Mouse (Mus musculus): ENCODE data around the gene Gm17428.

Gene Gm17428

GRCm38 (mm10) chr14:54938431-54939219, 38.1 kb upstream of the Gm17428 start:
- H3K36me3 ChIP-seq (ENCODE audit: insufficient read depth, low read length) = no peaks in the 10 kb centered on the region
- TF ChIP-seq CTCF (conservative IDR thresholded peaks at IDR 0.05; ENCODE audit: low read length) (no peak), NANOG (IDR thresholded peaks at IDR 0.05; ENCODE audit: borderline replicate concordance, low read length) (no peak), POU5F1 (IDR thresholded peaks at IDR 0.05; ENCODE audit: borderline replicate concordance, low read length) (no peak)

GRCm38 (mm10) chr14:54939434-54940175, 37.1 kb upstream of the Gm17428 start:
- TF ChIP-seq CTCF (conservative IDR thresholded peaks at IDR 0.05; ENCODE audit: low read length) (peak; percentile 92), POU5F1 (IDR thresholded peaks at IDR 0.05; ENCODE audit: borderline replicate concordance, low read length) (no peak)
- H3K27me3 ChIP-seq (ENCODE audit: insufficient read depth, low read length) = peaks cover 47% of the 10 kb centered on the region
- no peaks in the 10 kb centered on the region for H3K9me3 ChIP-seq (ENCODE audit: low read length)
- peaks cover 21% of the 10 kb centered on the region for H3K4me1 ChIP-seq (replicated peaks; ENCODE audit: low read depth, low read length)
- H3K4me3 ChIP-seq (replicated peaks; ENCODE audit: low read length) = no peak overlapping the region
- no peaks in the 10 kb centered on the region for H3K36me3 ChIP-seq (ENCODE audit: insufficient read depth, low read length)

More at GRCm38 (mm10) chr14:54938431-54939219, 38.1 kb upstream of the Gm17428 start:
- peaks cover 22% of the 10 kb centered on the region for H3K4me1 ChIP-seq (replicated peaks; ENCODE audit: low read depth, low read length)
- no peaks in the 10 kb centered on the region for H3K9me3 ChIP-seq (ENCODE audit: low read length)
- peaks cover 52% of the 10 kb centered on the region for H3K27me3 ChIP-seq (ENCODE audit: insufficient read depth, low read length)
- H3K4me3 ChIP-seq (replicated peaks; ENCODE audit: low read length) = no peak overlapping the region

- Histone ChIP-seq H3K36me3 (ENCODE audit: insufficient read depth, low read length) (no peaks in the 10 kb centered on the region), H3K4me1 (replicated peaks; ENCODE audit: low read depth, low read length) (peaks cover 16% of the 10 kb centered on the region), H3K27me3 (ENCODE audit: insufficient read depth, low read length) (peaks cover 46% of the 10 kb centered on the region), H3K9me3 (ENCODE audit: low read length) (no peaks in the 10 kb centered on the region), H3K4me3 (replicated peaks; ENCODE audit: low read length) (no peak overlapping the region)
- TF ChIP-seq NANOG (IDR thresholded peaks at IDR 0.05; ENCODE audit: borderline replicate concordance, low read length) (no peak), POU5F1 (IDR thresholded peaks at IDR 0.05; ENCODE audit: borderline replicate concordance, low read length) (no peak), CTCF (conservative IDR thresholded peaks at IDR 0.05; ENCODE audit: low read length) (no peak)
Observed at GRCm38 (mm10) chr14:54940176-54940530, 36.6 kb upstream of the Gm17428 start.

- Histone ChIP-seq H3K27me3 (ENCODE audit: insufficient read depth, low read length) (peaks cover 45% of the 10 kb centered on the region), H3K9me3 (ENCODE audit: low read length) (no peaks in the 10 kb centered on the region), H3K4me3 (replicated peaks; ENCODE audit: low read length) (no peak overlapping the region), H3K36me3 (ENCODE audit: insufficient read depth, low read length) (no peaks in the 10 kb centered on the region), H3K4me1 (replicated peaks; ENCODE audit: low read depth, low read length) (peaks cover 16% of the 10 kb centered on the region)
- TF ChIP-seq CTCF (conservative IDR thresholded peaks at IDR 0.05; ENCODE audit: low read length) (no peak), POU5F1 (IDR thresholded peaks at IDR 0.05; ENCODE audit: borderline replicate concordance, low read length) (no peak), NANOG (IDR thresholded peaks at IDR 0.05; ENCODE audit: borderline replicate concordance, low read length) (no peak)
Observed at GRCm38 (mm10) chr14:54941024-54941978, 35.4 kb upstream of the Gm17428 start.

- Histone ChIP-seq H3K27me3 (ENCODE audit: insufficient read depth, low read length) (peaks cover 47% of the 10 kb centered on the region), H3K4me1 (replicated peaks; ENCODE audit: low read depth, low read length) (peaks cover 16% of the 10 kb centered on the region), H3K9me3 (ENCODE audit: low read length) (no peaks in the 10 kb centered on the region), H3K36me3 (ENCODE audit: insufficient read depth, low read length) (no peaks in the 10 kb centered on the region), H3K4me3 (replicated peaks; ENCODE audit: low read length) (no peak overlapping the region)
- no peak for TF ChIP-seq NANOG (IDR thresholded peaks at IDR 0.05; ENCODE audit: borderline replicate concordance, low read length)
- TF ChIP-seq POU5F1 (IDR thresholded peaks at IDR 0.05; ENCODE audit: borderline replicate concordance, low read length) = no peak
- no peak for TF ChIP-seq CTCF (conservative IDR thresholded peaks at IDR 0.05; ENCODE audit: low read length)
Observed at GRCm38 (mm10) chr14:54942479-54942878, 34.3 kb upstream of the Gm17428 start.

GRCm38 (mm10) chr14:54943971-54944370, 32.8 kb upstream of the Gm17428 start:
- Histone ChIP-seq H3K4me1 (replicated peaks; ENCODE audit: low read depth, low read length) (peaks cover 15% of the 10 kb centered on the region), H3K4me3 (replicated peaks; ENCODE audit: low read length) (no peak overlapping the region), H3K36me3 (ENCODE audit: insufficient read depth, low read length) (no peaks in the 10 kb centered on the region), H3K27me3 (ENCODE audit: insufficient read depth, low read length) (peaks cover 53% of the 10 kb centered on the region), H3K9me3 (ENCODE audit: low read length) (peaks cover 2% of the 10 kb centered on the region; the same call in 1 of the 2 replicates)
- TF ChIP-seq NANOG (IDR thresholded peaks at IDR 0.05; ENCODE audit: borderline replicate concordance, low read length) (no peak), POU5F1 (IDR thresholded peaks at IDR 0.05; ENCODE audit: borderline replicate concordance, low read length) (no peak), CTCF (conservative IDR thresholded peaks at IDR 0.05; ENCODE audit: low read length) (no peak)

- Histone ChIP-seq H3K4me3 (replicated peaks; ENCODE audit: low read length) (no peak overlapping the region), H3K27me3 (ENCODE audit: insufficient read depth, low read length) (peaks cover 62% of the 10 kb centered on the region), H3K4me1 (replicated peaks; ENCODE audit: low read depth, low read length) (peaks cover 11% of the 10 kb centered on the region), H3K9me3 (ENCODE audit: low read length) (peaks cover 12% of the 10 kb centered on the region), H3K36me3 (ENCODE audit: insufficient read depth, low read length) (no peaks in the 10 kb centered on the region)
- TF ChIP-seq CTCF (conservative IDR thresholded peaks at IDR 0.05; ENCODE audit: low read length) (no peak), POU5F1 (IDR thresholded peaks at IDR 0.05; ENCODE audit: borderline replicate concordance, low read length) (no peak), NANOG (IDR thresholded peaks at IDR 0.05; ENCODE audit: borderline replicate concordance, low read length) (no peak)
Observed at GRCm38 (mm10) chr14:54944939-54945338, 31.8 kb upstream of the Gm17428 start.
